Mouse (Mus musculus) c-Kit-positive CD71-negative TER-119-negative erythroid progenitor cells, embryonic 14.5 days (primary cell): ENCODE data around the gene Ccs.
A peak's percentile ranks its signal among the peaks of the same experiment; 100 is the strongest.
"Not testable (repeated sequence)": the region's sequence is repeated elsewhere in the genome, so short reads cannot be mapped to it uniquely, and the experiment has no call there.

Source experiments
- DNase-seq: peaks from one replicate; pipeline ENCODE4 v3.0.0-alpha.2; 2013; ENCODE audit warnings: low read depth

Ccs gene

DNA sequence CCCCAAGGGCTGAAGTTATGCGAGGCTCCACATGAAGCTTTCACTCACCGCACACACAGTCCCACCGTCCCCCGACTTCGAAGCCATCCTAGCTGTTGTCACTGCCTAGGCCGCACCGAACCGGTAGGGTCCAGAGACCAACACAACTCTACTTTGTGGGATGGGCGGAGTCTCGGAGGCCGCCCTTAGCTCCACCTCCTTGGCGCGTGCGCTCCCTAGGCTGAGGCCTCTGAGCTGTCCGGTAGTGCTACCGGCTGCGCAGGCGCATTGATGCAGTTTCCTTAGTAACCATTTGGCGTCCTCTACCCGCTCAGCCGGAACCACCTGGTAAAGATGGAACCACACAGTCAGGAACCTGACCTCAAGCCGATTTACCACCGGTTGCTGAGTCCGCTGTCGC lies at the start of gene Ccs, which contains the start of gene Ccdc87:
Gene Ccs, minus strand, starts transcription at position 184 of the 400 bp plus-strand sequence.
Gene Ccdc87, plus strand, starts transcription at position 218 of the 400 bp plus-strand sequence.
- DNase-seq = peak; percentile 95

DNA sequence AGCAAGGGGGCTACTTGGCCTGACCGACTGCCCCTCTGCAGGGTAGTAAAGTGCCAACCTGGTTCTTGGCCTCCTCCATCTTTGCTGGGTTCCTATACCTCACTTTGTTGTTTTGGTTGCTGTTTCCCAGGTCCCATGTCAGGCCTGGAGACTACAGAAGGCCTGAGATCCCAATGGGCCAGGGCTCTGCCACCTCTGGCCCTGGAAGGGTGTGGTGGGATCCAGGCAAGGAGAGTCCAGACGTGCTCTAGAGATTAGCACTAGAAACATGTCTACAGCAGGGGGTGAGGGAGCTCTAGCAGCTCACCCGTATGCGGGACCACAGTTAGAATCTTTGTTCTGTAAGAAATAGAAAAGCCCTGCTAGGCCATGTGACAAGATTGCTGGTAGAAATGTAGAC lies 44.8 kb upstream of the Ccs start:
- no peak for DNase-seq

DNA sequence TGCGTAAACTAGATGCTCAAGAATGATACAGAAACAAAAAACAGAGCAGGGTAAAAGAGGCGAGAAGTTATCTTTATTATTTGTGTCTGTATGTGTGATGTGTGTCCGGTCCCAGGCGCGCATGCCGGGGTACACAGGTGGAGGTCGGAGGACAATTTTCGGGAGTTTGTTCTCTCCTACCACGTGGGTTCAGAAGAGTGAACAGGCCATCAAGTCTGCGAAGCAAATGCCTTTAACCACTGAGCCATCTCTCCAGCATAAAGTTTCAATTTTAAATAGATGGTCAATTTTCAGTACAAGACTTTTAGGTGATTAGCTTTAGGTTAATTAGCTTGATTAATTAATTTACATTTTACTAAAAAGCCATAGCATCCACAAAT lies 40.2 kb upstream of the Ccs start:
- no peak for DNase-seq

- DNase-seq = peak; percentile 93
Observed at GRCm38 (mm10) chr19:4878405-4879323, 39.5 kb upstream of the Ccs start, which contains the start of gene Zdhhc24. TSS of gene Zdhhc24 (plus strand) at chr19:4878668.

DNA sequence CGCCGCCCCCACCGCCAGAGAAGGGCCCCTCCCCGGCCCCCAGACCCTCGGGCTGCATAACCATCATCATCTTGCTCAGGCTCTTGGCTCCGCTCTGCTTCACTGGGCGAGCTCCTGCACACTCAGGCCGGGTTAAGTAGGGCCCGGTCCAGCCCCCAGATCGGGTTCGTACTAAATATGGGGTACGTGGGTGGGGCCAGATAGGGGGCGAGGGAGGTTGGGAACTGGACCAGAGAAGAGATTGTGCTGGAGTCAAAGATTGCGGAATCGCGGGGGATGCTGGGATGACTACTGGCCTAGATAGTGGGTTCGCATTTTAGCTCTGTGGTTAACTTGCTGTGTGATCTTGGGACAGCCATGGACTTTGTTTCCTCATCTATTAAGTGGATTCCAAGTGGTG lies 38.7 kb upstream of the Ccs start, which contains the start of gene Actn3:
Gene Actn3, minus strand, starts transcription at position 125 of the 400 bp plus-strand sequence.
- DNase-seq = no peak

- no peak for DNase-seq
Observed at GRCm38 (mm10) chr19:4876755-4877154, 37.6 kb upstream of the Ccs start.

- DNase-seq = no peak
Observed at GRCm38 (mm10) chr19:4876241-4876640, 37.1 kb upstream of the Ccs start.

- DNase-seq = not testable (repeated sequence)
Observed at GRCm38 (mm10) chr19:4874613-4875012, 35.5 kb upstream of the Ccs start.

DNA sequence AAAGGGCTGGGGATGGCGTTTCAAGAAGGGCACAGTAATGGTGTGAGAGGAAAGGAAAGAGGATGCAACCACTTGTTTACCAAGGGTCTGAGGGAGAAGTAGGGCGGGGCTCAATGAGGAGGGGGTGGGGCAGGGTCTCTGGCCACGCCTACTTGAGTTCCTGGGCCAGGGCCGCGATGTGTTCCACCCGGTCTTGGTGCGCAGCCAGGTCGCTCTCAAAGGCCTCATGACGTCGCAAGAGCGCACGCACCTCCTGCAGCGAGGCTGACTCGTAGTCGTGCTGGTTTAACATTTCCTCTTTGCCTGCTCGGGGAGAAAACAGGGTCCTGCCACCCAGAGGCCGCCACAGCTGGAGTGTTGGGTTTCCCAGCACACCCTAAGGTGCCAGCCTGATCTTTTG lies 26.0 kb upstream of the Ccs start:
- DNase-seq = no peak

DNA sequence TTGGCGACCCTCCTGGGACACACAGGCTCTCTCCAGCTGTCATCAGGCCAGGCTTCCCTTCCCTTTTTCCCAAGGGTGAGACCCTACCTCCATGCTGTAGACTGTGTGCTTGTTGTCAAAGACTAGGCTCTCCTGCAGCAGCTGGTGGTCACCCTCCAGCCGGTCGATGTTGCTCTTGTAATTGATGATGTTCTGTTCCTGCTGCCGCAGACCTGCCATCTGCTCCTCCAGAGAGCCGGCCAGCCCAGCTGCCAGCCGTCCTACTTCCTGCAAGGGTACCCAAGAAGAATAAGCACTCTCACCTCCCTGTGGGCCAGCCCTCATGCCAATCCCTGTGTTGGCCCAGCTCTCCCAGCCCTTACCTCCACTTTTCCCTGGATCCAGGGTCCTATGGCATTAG lies 23.9 kb upstream of the Ccs start:
- DNase-seq = no peak

DNA sequence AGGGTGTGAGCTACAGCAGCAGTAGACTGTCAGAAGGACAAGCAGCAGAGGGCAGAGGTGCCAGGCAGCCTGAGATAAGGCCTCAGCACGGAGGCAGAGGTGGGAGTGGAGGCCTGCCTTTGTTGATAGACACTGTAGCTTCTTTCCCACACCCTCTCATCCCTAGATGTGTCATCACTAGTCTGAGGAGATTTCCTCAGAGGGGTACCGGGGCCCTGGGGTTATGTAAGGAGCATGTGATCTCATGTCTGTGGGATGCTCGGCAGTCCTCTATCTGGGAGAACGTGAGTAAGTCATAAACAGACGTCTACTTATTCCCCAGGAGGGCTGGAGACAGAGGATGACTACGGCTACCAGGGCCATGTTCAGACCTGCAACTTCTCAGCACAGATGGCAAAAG lies 19.9 kb upstream of the Ccs start:
- DNase-seq = no peak

- no peak for DNase-seq
Observed at GRCm38 (mm10) chr19:4855951-4856350, 16.8 kb upstream of the Ccs start.

- DNase-seq = no peak
Observed at GRCm38 (mm10) chr19:4855470-4855820, 16.3 kb upstream of the Ccs start.

DNA sequence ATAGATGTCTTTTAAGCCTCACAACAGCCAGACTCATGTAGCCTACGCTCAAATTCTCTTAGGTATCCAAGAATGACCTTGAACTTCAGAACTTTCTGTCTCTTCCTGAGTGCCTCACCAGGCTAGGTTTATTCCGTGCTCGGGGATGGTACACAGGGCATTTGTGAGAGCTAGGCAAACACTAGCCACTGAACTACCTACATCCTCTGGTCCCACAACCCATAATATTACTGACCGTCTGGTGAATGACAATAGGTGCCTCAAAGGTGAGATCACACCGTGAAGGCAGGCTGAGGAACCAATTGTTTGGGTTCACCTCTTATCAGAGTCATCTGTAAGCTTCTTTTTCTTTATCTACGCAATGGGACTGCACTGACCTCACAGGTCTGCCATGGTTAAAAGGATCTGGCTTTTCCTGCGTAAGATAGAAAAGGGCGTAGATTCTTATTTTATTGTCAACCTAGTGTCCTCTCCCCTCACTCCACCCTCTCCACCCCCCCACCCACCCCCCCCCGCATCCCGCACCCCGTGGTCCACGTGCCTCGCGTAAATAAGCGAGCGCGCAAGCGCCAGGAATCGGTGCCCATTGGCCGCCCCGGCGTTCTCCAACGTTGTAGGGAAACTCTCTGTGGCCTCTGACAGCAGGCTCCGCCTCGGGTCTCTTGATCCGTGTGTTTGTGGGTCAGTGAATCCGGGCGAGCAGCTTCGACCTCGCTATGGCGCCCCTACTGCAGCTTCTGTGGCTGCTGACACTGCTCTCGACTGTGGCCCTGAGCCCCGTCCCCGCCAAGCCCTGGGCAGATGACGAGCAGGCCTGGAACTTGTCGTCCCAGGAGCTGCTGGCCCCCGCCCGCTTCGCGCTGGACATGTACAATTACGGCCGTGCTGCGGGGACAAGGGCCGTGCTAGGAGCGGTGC lies 15.7 kb upstream of the Ccs start, which contains the start of gene Ctsf:
Gene Ctsf, plus strand, starts transcription at position 579 of the 918 bp plus-strand sequence.
- DNase-seq = no peak

GRCm38 (mm10) chr19:4850281-4850680 lies 11.1 kb upstream of the Ccs start:
- no peak for DNase-seq

DNA sequence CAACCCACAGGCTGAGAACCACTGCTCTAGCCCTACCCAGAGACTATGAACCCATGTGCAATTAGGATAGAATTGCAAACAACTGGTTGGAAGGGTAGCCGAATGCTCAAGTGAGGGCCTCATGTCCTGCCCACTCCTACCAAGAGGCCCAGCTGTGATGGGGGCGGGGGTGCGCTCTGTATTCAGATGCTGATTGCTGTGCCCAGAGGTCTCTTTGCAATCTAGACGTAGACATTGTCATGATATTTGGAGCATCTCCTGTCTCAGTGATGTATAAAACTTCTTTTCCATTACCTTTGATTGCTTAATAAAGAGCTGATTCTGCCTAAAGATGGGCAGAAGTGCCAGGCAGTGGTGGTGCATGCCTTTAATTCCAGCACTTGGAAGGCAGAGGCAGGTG lies 10.7 kb upstream of the Ccs start:
- DNase-seq = no peak

GRCm38 (mm10) chr19:4847490-4847889 lies 8.4 kb upstream of the Ccs start:
- no peak for DNase-seq

DNA sequence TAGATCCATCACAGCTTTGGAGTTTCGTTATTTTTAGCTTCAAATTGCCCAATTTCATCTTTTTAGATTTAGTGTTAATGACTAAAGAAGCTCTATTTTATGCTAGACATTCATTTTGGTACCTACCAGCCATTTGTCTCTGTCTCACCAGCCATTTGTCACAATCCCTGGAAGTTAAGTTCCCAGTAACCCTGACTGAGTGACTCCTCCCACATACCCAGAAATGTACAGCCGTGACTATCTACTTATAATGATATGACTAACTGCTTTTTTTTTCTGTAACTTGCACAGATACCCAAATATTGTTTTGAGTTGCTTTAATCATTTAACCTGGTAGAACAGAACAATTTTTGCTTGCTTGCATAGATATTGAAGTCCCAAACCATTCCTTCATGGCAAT lies 6.7 kb upstream of the Ccs start:
- no peak for DNase-seq

DNA sequence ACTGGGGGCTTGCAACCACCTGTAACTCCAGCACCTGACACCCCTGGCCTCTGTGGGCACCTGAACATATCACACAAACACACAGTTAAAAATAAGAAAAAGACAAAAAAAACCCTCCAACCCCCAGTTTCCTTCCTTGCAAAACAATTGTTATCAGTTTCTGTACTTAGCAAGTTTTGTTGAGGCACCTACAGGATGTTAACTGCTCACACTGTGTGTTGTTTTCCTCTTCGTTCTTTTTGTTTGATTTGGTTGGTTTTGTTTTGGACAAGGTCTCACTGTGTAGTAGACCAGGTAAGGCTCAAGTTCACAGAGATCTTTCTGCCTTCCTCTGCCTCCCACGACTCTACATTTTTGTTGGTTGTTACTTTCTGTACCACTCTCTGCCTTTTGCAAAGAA lies 3.5 kb upstream of the Ccs start:
- DNase-seq = no peak

GRCm38 (mm10) chr19:4840848-4841247 lies 1.7 kb upstream of the Ccs start:
- no peak for DNase-seq

GRCm38 (mm10) chr19:4838526-4839140 lies 499 bp downstream of the Ccs start:
- DNase-seq = no peak

DNA sequence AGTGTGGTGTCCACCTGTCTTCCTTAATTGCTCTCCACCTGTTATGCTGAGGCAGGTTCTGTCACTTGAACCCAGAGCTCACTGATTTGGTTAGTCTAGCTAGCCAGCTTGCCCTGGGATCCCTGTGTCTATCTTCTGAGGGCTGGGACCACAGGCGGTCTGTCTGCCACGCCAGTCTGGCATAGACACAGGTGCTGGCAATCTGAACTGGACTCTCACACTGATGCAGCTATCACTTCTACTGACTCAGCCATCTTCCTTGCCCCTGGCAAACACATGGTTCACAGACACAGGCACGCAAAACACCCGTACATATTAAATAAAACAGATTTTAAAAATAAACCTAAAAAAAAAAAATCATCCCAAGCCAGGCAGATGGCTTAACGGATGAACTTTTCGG lies 2.1 kb downstream of the Ccs start:
- no peak for DNase-seq
